Comparison of ENCODE assay signal across 8 mouse cellular contexts in the genomic region with DNA sequence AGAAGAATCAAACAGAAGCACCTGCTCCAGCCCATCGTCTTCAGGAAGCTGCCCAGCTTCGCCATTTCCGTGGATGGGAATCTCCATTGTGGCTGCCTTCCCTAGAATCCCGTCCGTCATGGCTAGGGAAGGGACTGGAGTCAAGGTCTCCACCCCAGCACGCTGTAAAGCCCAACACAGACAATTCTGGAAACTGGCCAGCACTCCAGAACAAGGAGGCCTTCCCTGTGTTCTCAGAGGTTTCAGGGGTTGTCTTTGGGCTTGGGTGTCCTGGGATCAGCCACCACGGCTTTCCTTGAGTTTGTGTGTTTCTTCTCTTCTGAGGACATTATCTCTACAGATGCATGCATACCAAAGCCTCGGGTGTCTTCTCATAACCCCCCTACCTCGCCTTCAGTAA. TPM values are rescaled to one million over a fixed set of nuclear protein-coding genes. Genes with fewer than 3 reads are reported as not detected.
DNase-seq lines count a peak whose midpoint lies in the region; ATAC-seq lines count a peak whose summit lies in the region.

No protein-coding gene starts in this region.

- 67% methylated on average over 9 of the region's 9 CpGs for WGBS in kidney, embryonic 16.5 days
- WGBS in embryonic facial prominence, embryonic 11.5 days: 76% methylated on average over 9 of the region's 9 CpGs
- 81% methylated on average over 9 of the region's 9 CpGs for WGBS in hindbrain, embryonic 10.5 days
- 82% methylated on average over 9 of the region's 9 CpGs for WGBS in midbrain, embryonic 10.5 days

- H3K27me3 ChIP-seq in kidney, embryonic 16.5 days (ENCODE audit: insufficient read depth, low read length): 0 out of 2 replicates have a peak, but pooled peaks cover 2% of the 10 kb centered on the region
- H3K27me3 ChIP-seq in embryonic facial prominence, embryonic 11.5 days (ENCODE audit: control insufficient read depth, insufficient read depth, low read length): no peaks in the 10 kb centered on the region
- H3K27me3 ChIP-seq in hindbrain, embryonic 10.5 days (ENCODE audit: insufficient read depth, poor library complexity, severe bottlenecking): peaks cover 17% of the 10 kb centered on the region
- peaks cover 18% of the 10 kb centered on the region for H3K27me3 ChIP-seq in midbrain, embryonic 10.5 days (ENCODE audit: low read depth, poor library complexity, severe bottlenecking)

- DNase-seq in kidney, adult 8-10 months: no peak
- no peak for DNase-seq in embryonic facial prominence, embryonic 11.5 days (ENCODE audit: low spot score)
- DNase-seq in hindbrain, embryonic 10.5 days (ENCODE audit: low spot score): no peak
- no peak for DNase-seq in midbrain, embryonic 10.5 days (ENCODE audit: low spot score)
- no peak for DNase-seq in yolk sac, embryonic 10.5 days (ENCODE audit: low spot score)
- no peak for DNase-seq in right cerebral cortex, adult 2 months (ENCODE audit: low spot score in 2 of 2)
- no peak for DNase-seq in left cerebral cortex, postnatal 4 days

- H3K4me3 ChIP-seq in kidney, embryonic 16.5 days (ENCODE audit: low read length): peak overlapping the region; percentile 76
- H3K4me3 ChIP-seq in embryonic facial prominence, embryonic 11.5 days (ENCODE audit: low read depth, low read length): peak overlapping the region; percentile 80
- peak overlapping the region; percentile 82 for H3K4me3 ChIP-seq in hindbrain, embryonic 10.5 days
- peak overlapping the region; percentile 83 for H3K4me3 ChIP-seq in midbrain, embryonic 10.5 days

- peaks cover 25% of the 10 kb centered on the region for H3K4me1 ChIP-seq in kidney, embryonic 16.5 days (ENCODE audit: insufficient read depth, low read length)
- H3K4me1 ChIP-seq in embryonic facial prominence, embryonic 11.5 days (ENCODE audit: control insufficient read depth, insufficient read depth, low read length): peaks cover 2% of the 10 kb centered on the region; the same call in 1 of the 2 replicates
- peaks cover 32% of the 10 kb centered on the region for H3K4me1 ChIP-seq in hindbrain, embryonic 10.5 days (replicated peaks)
- peaks cover 39% of the 10 kb centered on the region for H3K4me1 ChIP-seq in midbrain, embryonic 10.5 days

- peak overlapping the region; percentile 91 for H3K9ac ChIP-seq in kidney, embryonic 16.5 days (replicated peaks; ENCODE audit: low read length)
- H3K9ac ChIP-seq in embryonic facial prominence, embryonic 11.5 days (replicated peaks; ENCODE audit: low read length): peak overlapping the region; percentile 84

- peaks cover 33% of the 10 kb centered on the region for H3K36me3 ChIP-seq in kidney, embryonic 16.5 days (ENCODE audit: insufficient read depth, low read length)
- H3K36me3 ChIP-seq in embryonic facial prominence, embryonic 11.5 days (replicated peaks; ENCODE audit: control insufficient read depth, insufficient read depth, low read depth, low read length): peaks cover 2% of the 10 kb centered on the region; the same call in 1 of the 2 replicates
- peaks cover 46% of the 10 kb centered on the region for H3K36me3 ChIP-seq in hindbrain, embryonic 10.5 days
- peaks cover 46% of the 10 kb centered on the region for H3K36me3 ChIP-seq in midbrain, embryonic 10.5 days

- intact Hi-C loops in left cerebral cortex, postnatal 4 days (cut with DNase I): loop anchor here (10.0 kb wide), 1 partner anchor 165 kb away; no protein-coding TSS in a partner anchor

- no peak for ATAC-seq in kidney, embryonic 16.5 days (ENCODE audit: low FRiP score, low TSS enrichment)
- ATAC-seq in embryonic facial prominence, embryonic 11.5 days (replicated peaks; ENCODE audit: insufficient number of reproducible peaks, low FRiP score, low TSS enrichment, low read depth): no peak

- H3K4me2 ChIP-seq in kidney, embryonic 16.5 days (replicated peaks; ENCODE audit: low read depth, low read length): peak overlapping the region; percentile 94
- peak overlapping the region; percentile 87 for H3K4me2 ChIP-seq in embryonic facial prominence, embryonic 11.5 days (ENCODE audit: low read depth, low read length)

- H3K9me3 ChIP-seq in kidney, embryonic 16.5 days (ENCODE audit: low read length): no peaks in the 10 kb centered on the region
- H3K9me3 ChIP-seq in embryonic facial prominence, embryonic 11.5 days (replicated peaks; ENCODE audit: control insufficient read depth, low read length): no peaks in the 10 kb centered on the region
- no peaks in the 10 kb centered on the region for H3K9me3 ChIP-seq in hindbrain, embryonic 10.5 days
- H3K9me3 ChIP-seq in midbrain, embryonic 10.5 days (replicated peaks): no peaks in the 10 kb centered on the region

- no peak overlapping the region for H3K27ac ChIP-seq in kidney, embryonic 16.5 days (ENCODE audit: low read length)
- no peak overlapping the region for H3K27ac ChIP-seq in embryonic facial prominence, embryonic 11.5 days (replicated peaks; ENCODE audit: low read depth, low read length)
- H3K27ac ChIP-seq in hindbrain, embryonic 10.5 days: 0 out of 2 replicates have a peak overlapping the region, but pooled peaks have one; percentile 87
- H3K27ac ChIP-seq in midbrain, embryonic 10.5 days (replicated peaks): no peak overlapping the region

RNA-seq across cellular contexts. Expression of gene Timm10b, which starts 0.6 kb away (rescaled TPM):
- 164 and 183 TPM in 2 replicates for polyA plus RNA-seq in kidney, embryonic 16.5 days (2015; fragmentation: Nextera tagmentation; extraction: Ambion mirVana)
- 150 and 152 TPM in 2 replicates for polyA plus RNA-seq in embryonic facial prominence, embryonic 11.5 days (2014; fragmentation: Nextera tagmentation; extraction: Ambion mirVana)
- 164 and 184 TPM in 2 replicates for polyA plus RNA-seq in hindbrain, embryonic 10.5 days (2016; fragmentation: Nextera tagmentation; extraction: Ambion mirVana)
- 164 TPM in 2 replicates for polyA plus RNA-seq in midbrain, embryonic 10.5 days (2016; fragmentation: Nextera tagmentation; extraction: Ambion mirVana)
- total RNA-seq in left cerebral cortex, postnatal 4 days (2021): 10 to 100 TPM; 63.7 to 70.1 TPM

RNA-seq across cellular contexts. Expression of gene Arfip2, which starts 0.9 kb away (rescaled TPM):
- 92.4 and 92.5 TPM in 2 replicates for polyA plus RNA-seq in kidney, embryonic 16.5 days (2015; fragmentation: Nextera tagmentation; extraction: Ambion mirVana)
- polyA plus RNA-seq in embryonic facial prominence, embryonic 11.5 days (2014; fragmentation: Nextera tagmentation; extraction: Ambion mirVana): 71.2 and 76.3 TPM in 2 replicates
- polyA plus RNA-seq in hindbrain, embryonic 10.5 days (2016; fragmentation: Nextera tagmentation; extraction: Ambion mirVana): 58.4 and 69.7 TPM in 2 replicates
- polyA plus RNA-seq in midbrain, embryonic 10.5 days (2016; fragmentation: Nextera tagmentation; extraction: Ambion mirVana): 57.5 and 67.3 TPM in 2 replicates
- total RNA-seq in left cerebral cortex, postnatal 4 days (2021): 10 to 100 TPM; 77.0 to 77.8 TPM

RNA-seq across cellular contexts. Expression of gene Gm45799, which starts 1.0 kb away (rescaled TPM):
- polyA plus RNA-seq in kidney, embryonic 16.5 days (2015; fragmentation: Nextera tagmentation; extraction: Ambion mirVana): 13.1 and 32.4 TPM in 2 replicates
- polyA plus RNA-seq in embryonic facial prominence, embryonic 11.5 days (2014; fragmentation: Nextera tagmentation; extraction: Ambion mirVana): 7.7 and 11.4 TPM in 2 replicates
- 18.5 and 28.1 TPM in 2 replicates for polyA plus RNA-seq in hindbrain, embryonic 10.5 days (2016; fragmentation: Nextera tagmentation; extraction: Ambion mirVana)
- 8.1 and 12.0 TPM in 2 replicates for polyA plus RNA-seq in midbrain, embryonic 10.5 days (2016; fragmentation: Nextera tagmentation; extraction: Ambion mirVana)
- total RNA-seq in left cerebral cortex, postnatal 4 days (2021): 1 to 10 TPM; 8.9 to 9.1 TPM

RNA-seq across cellular contexts. Expression of gene Trim3, which starts 5.9 kb away (rescaled TPM):
- polyA plus RNA-seq in kidney, embryonic 16.5 days (2015; fragmentation: Nextera tagmentation; extraction: Ambion mirVana): 38.7 and 39.2 TPM in 2 replicates
- 19.2 and 23.6 TPM in 2 replicates for polyA plus RNA-seq in embryonic facial prominence, embryonic 11.5 days (2014; fragmentation: Nextera tagmentation; extraction: Ambion mirVana)
- polyA plus RNA-seq in hindbrain, embryonic 10.5 days (2016; fragmentation: Nextera tagmentation; extraction: Ambion mirVana): 40.9 and 42.2 TPM in 2 replicates
- polyA plus RNA-seq in midbrain, embryonic 10.5 days (2016; fragmentation: Nextera tagmentation; extraction: Ambion mirVana): 30.3 and 36.0 TPM in 2 replicates
- total RNA-seq in left cerebral cortex, postnatal 4 days (2021): 100 to 1,000 TPM; 167 to 168 TPM

RNA-seq across cellular contexts. Expression of gene Dnhd1, which starts 11.3 kb away (rescaled TPM):
- polyA plus RNA-seq in kidney, embryonic 16.5 days (2015; fragmentation: Nextera tagmentation; extraction: Ambion mirVana): 1.7 and 2.0 TPM in 2 replicates
- 0.28 and 1.4 TPM in 2 replicates for polyA plus RNA-seq in embryonic facial prominence, embryonic 11.5 days (2014; fragmentation: Nextera tagmentation; extraction: Ambion mirVana)
- polyA plus RNA-seq in hindbrain, embryonic 10.5 days (2016; fragmentation: Nextera tagmentation; extraction: Ambion mirVana): 0.31 and 0.51 TPM in 2 replicates
- polyA plus RNA-seq in midbrain, embryonic 10.5 days (2016; fragmentation: Nextera tagmentation; extraction: Ambion mirVana): 0.40 and 0.41 TPM in 2 replicates
- 1 to 10 TPM; 4.1 to 4.8 TPM for total RNA-seq in left cerebral cortex, postnatal 4 days (2021)
